Mouse (Mus musculus) kidney, postnatal 0 days (tissue): ENCODE data around the gene Cblb. TPM values are rescaled to one million over a fixed set of nuclear protein-coding genes. Genes with fewer than 3 reads are reported as not detected.

ENCODE experiments used
- ATAC-seq: fragments of 200-750 bp; cut with Nextera tagmentation; replicated peaks from 2 replicates; pipeline ENCODE4 v1.8.0; 2017; ENCODE audit warnings: low read depth, moderate number of reproducible peaks, moderate TSS enrichment, moderate library complexity; ENCODE audit not compliant: low FRiP score
- DNase-seq: peaks from one replicate; pipeline ENCODE4 v3.0.0-alpha.2; 2016; ENCODE audit warnings: low spot score
- H3K27ac ChIP-seq: fragments of 300-500 bp; sonication (generic); 2 replicates; pipeline ENCODE4 v1.5.1; 2014; ENCODE audit warnings: mild to moderate bottlenecking
- H3K27me3 ChIP-seq: fragments of 300-500 bp; sonication (generic); 2 replicates; pipeline ENCODE4 v1.6.1; 2014; ENCODE audit warnings: low read length, mixed read lengths; ENCODE audit not compliant: insufficient read depth
- H3K36me3 ChIP-seq: fragments of 300-500 bp; sonication (generic); 2 replicates; pipeline ENCODE4 v1.6.1; 2014; ENCODE audit warnings: low read length, mixed read lengths; ENCODE audit not compliant: insufficient read depth
- H3K4me1 ChIP-seq: fragments of 300-500 bp; sonication (generic); replicated peaks from 2 replicates; pipeline ENCODE4 v1.6.1; 2014; ENCODE audit warnings: antibody characterized with exemption, low read length, mixed read lengths; ENCODE audit not compliant: insufficient read depth
- H3K4me2 ChIP-seq: fragments of 300-500 bp; sonication (generic); 2 replicates; pipeline ENCODE4 v1.6.1; 2014; ENCODE audit warnings: mild to moderate bottlenecking, low read length, moderate library complexity, mixed read lengths
- H3K4me3 ChIP-seq: fragments of 300-500 bp; sonication (generic); replicated peaks from 2 replicates; pipeline ENCODE4 v1.5.1; 2014; ENCODE audit warnings: low read depth, low read length
- H3K9ac ChIP-seq: fragments of 300-500 bp; sonication (generic); 2 replicates; pipeline ENCODE4 v1.6.1; 2014; ENCODE audit warnings: low read depth, low read length
- H3K9me3 ChIP-seq: fragments of 300-500 bp; sonication (generic); replicated peaks from 2 replicates; pipeline ENCODE4 v1.6.1; 2016; ENCODE audit warnings: low read length, inconsistent platforms, mixed read lengths
- CTCF ChIP-seq: IDR thresholded peaks from 2 replicates; pipeline ENCODE4 v1.5.1; 2016; ENCODE audit warnings: antibody characterized with exemption, low read depth, mild to moderate bottlenecking, moderate library complexity
- WGBS: fragments of 180-500 bp; shearing (Covaris S2); extraction: QIAGEN DNeasy Blood & Tissue Kit; methylation state at CpG from one replicate; pipeline ENCODE4 v1.1.7; 2014; 5-methylcytosine and 5-hydroxymethylcytosine counted together
- polyA plus RNA-seq: library from polyadenylated mRNA; unstranded; fragments of >200 nt; fragmentation: Nextera tagmentation; extraction: Ambion mirVana; gene quantifications from 2 replicates; pipeline ENCODE4 v1.2.1, GENCODE M21; 2015

The Cblb gene
- polyA plus RNA-seq, 1 experiment from 2014 or later = 7.1 TPM

DNA sequence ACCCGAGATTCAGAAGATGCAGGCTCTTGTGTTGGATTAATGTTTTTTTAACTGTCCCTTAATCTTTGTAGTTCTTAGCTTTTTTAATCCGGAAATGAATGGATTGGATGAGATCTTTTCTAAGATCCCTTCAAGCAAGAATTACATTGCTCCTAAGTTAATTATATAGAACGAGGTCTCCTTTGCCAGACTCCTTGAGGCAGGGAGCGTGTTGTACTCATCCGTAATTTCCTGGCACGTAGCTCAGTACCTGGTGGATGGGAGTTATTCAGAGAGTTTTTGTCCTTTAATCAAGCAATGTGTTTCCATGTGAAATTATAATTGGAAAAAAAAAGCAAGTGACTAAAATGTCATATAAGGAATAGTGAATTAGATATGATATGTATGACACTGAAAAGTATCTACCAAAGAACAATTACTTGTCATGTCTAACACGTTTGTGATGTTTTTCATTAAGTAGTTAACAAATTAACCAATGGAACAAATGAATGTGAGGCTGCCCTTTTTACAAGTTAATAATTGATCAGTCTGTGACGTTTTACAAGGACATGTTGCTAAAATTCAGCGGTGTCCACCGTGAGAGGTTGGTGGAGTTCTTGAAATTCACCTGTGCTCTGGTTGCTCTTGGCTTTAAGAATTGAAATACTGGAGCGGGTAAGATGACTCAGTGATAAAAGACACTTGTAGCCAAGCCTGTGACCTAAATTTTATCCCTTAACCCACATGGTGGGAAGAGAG is 12.5 kb downstream of the Cblb start:
- DNase-seq = no peak
- H3K27ac ChIP-seq = 0 out of 2 replicates have a peak overlapping the region, but pooled peaks have one; percentile 8
- peaks cover 10% of the 10 kb centered on the region; the same call in 1 of the 2 replicates for H3K4me1 ChIP-seq
- H3K9ac ChIP-seq = no peak overlapping the region
- H3K27me3 ChIP-seq = no peaks in the 10 kb centered on the region
- 61% methylated on average over 11 of the region's 11 CpGs for WGBS
- H3K9me3 ChIP-seq = no peaks in the 10 kb centered on the region
- H3K4me3 ChIP-seq = no peak overlapping the region
- no peak overlapping the region for H3K4me2 ChIP-seq
- peaks cover 9% of the 10 kb centered on the region for H3K36me3 ChIP-seq
- TF ChIP-seq CTCF = no peak
- no peak for ATAC-seq

DNA sequence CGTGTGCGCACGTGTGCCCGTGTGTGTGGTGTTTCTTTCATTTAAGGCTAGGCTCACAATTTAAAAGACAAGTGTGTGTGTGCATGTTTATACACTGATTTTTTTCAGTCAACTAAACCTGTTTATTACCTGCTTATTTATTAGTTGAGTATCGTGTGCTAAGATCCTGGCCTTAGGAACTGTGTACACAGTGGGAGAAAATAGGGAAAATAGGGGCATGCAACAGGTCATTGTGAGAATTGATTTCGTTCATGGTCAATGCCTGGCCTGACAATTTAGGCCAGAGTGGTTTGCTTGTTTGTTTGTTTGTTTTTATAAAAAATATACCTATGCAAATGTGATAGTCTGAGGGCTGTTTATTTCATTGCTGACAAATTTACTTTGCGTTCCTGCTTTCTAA is 13.5 kb downstream of the Cblb start:
- peaks cover 10% of the 10 kb centered on the region; the same call in 1 of the 2 replicates for H3K4me1 ChIP-seq

DNA sequence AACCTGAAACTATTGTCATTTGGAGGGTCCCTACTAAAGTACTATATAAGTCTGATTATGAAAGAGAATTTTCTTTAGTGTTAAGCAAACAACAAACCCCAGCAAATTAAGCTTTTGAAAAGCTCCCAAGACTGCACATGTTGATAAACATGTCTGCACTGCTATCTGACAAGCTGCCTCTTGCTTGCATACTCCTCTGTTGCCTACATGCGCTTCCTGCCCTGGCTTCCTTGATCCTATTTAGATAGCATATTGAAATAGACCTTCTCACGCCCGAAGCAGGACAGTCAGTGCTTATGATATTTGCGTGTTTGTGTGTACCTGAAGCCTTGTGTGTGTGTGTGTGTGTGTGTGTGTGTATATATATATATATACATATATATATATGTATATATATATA is 14.0 kb downstream of the Cblb start:
- no peak overlapping the region for H3K4me3 ChIP-seq
- DNase-seq (no peak), ATAC-seq (no peak)
- no peaks in the 10 kb centered on the region for H3K27me3 ChIP-seq
- H3K4me1 ChIP-seq = peaks cover 10% of the 10 kb centered on the region; the same call in 1 of the 2 replicates
- H3K9me3 ChIP-seq = no peaks in the 10 kb centered on the region
- 78% methylated on average over 4 of the region's 4 CpGs for WGBS
- H3K4me2 ChIP-seq = no peak overlapping the region
- TF ChIP-seq CTCF = no peak
- no peak overlapping the region for H3K9ac ChIP-seq
- H3K27ac ChIP-seq = no peak overlapping the region
- peaks cover 15% of the 10 kb centered on the region for H3K36me3 ChIP-seq

More for the DNA sequence above, 13.5 kb downstream of the Cblb start:
- H3K9me3 ChIP-seq = no peaks in the 10 kb centered on the region
- no peak overlapping the region for H3K4me3 ChIP-seq
- no peak overlapping the region for H3K27ac ChIP-seq
- no peaks in the 10 kb centered on the region for H3K27me3 ChIP-seq
- H3K36me3 ChIP-seq = peaks cover 15% of the 10 kb centered on the region
- no peak overlapping the region for H3K9ac ChIP-seq
- WGBS = 85% methylated on average over 7 of the region's 7 CpGs
- no peak for TF ChIP-seq CTCF
- H3K4me2 ChIP-seq = no peak overlapping the region
- DNase-seq (no peak), ATAC-seq (no peak)

DNA sequence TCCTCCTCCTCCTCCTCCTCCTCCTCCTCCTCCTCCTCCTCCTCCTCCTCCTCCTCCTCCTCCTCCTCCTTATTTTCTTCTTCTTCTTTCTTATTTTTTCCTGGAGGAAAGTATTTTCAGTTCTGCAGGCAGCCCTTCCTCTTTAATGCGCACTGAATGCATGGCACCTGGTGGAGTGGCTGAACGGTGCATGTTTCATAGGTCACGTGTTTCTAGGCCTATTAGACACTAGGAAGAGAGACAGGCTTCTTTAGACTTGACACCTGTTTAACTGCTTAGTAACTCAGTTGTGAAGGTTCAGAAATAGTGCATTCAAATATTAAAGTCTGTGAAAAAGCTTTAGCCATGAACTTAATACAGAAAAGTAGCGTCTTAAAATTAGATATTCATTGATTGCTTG is 15.4 kb downstream of the Cblb start:
- Histone ChIP-seq H3K4me1 (peaks cover 4% of the 10 kb centered on the region; the same call in 1 of the 2 replicates), H3K9me3 (no peaks in the 10 kb centered on the region), H3K9ac (no peak overlapping the region), H3K36me3 (peaks cover 15% of the 10 kb centered on the region), H3K27me3 (no peaks in the 10 kb centered on the region), H3K4me2 (no peak overlapping the region), H3K27ac (no peak overlapping the region), H3K4me3 (no peak overlapping the region)
- DNase-seq (no peak), ATAC-seq (no peak)
- no peak for TF ChIP-seq CTCF
- WGBS = 87% methylated on average over 4 of the region's 4 CpGs

DNA sequence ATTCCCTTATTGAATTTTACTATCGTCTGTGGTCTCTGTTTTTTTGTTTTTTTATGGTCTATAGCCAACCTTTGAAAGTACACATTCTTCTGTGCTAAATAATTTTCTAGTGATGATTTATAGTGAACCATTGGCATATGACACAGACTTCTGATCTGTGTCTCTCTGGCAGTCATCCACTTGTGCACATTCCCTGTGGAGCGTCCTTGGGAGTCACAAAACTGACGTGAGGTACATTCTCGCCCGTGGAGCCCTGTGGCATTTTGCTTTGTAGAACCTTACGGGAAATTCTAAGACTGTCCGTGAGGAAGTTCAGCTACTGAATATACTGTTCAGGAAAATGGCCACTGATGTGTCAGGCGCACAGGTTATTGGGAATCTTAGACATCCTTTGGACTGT is 20.1 kb downstream of the Cblb start:
- H3K4me1 ChIP-seq = peaks cover 9% of the 10 kb centered on the region
- no peak overlapping the region for H3K27ac ChIP-seq
- H3K27me3 ChIP-seq = no peaks in the 10 kb centered on the region
- H3K4me3 ChIP-seq = no peak overlapping the region
- no peak overlapping the region for H3K4me2 ChIP-seq
- DNase-seq = no peak
- no peaks in the 10 kb centered on the region for H3K9me3 ChIP-seq
- H3K9ac ChIP-seq = no peak overlapping the region
- WGBS = 92% methylated on average over 8 of the region's 8 CpGs
- peaks cover 15% of the 10 kb centered on the region for H3K36me3 ChIP-seq
- no peak for TF ChIP-seq CTCF
- no peak for ATAC-seq

DNA sequence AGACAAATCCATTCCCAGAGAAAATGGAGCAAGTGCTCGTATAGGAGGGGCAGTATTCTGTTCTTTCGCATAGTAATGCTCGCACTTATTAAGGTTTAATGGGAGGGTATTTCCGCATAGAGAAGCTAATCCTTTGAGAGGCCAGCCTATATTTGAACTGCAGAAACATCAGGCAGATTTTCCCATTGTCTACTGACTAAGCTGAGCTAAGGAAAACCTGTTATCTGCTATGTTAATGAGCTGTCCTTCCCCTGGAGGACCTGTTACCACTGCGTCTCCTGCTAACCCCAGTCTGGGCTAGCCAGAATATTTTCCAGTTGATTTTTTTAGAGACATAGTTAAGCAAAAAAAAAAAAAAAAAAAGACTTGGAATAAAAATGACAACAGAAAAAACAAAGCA is 21.7 kb downstream of the Cblb start:
- no peak for DNase-seq
- no peak overlapping the region for H3K9ac ChIP-seq
- no peak overlapping the region for H3K27ac ChIP-seq
- no peaks in the 10 kb centered on the region for H3K27me3 ChIP-seq
- H3K36me3 ChIP-seq = peaks cover 12% of the 10 kb centered on the region
- no peak for ATAC-seq
- no peak for TF ChIP-seq CTCF
- 79% methylated on average over 5 of the region's 5 CpGs for WGBS
- H3K9me3 ChIP-seq = no peaks in the 10 kb centered on the region
- no peak overlapping the region for H3K4me2 ChIP-seq
- H3K4me3 ChIP-seq = no peak overlapping the region
- peaks cover 13% of the 10 kb centered on the region for H3K4me1 ChIP-seq
